Mouse (Mus musculus): Measurements from ENCODE around the gene Lamb3. TPM values are rescaled to one million over a fixed set of nuclear protein-coding genes. Genes with fewer than 3 reads are reported as not detected.

Gene Lamb3
- total and polyA plus RNA-seq, 3 experiments = 0.03 to 0.30 (median 0.22) TPM

- Histone ChIP-seq H3K4me3 (ENCODE audit: low read depth, low read length) (no peak overlapping the region), H3K9me3 (replicated peaks) (no peaks in the 10 kb centered on the region), H3K36me3 (replicated peaks) (no peaks in the 10 kb centered on the region), H3K27me3 (ENCODE audit: insufficient read depth, low read length) (no peaks in the 10 kb centered on the region), H3K4me1 (ENCODE audit: insufficient read depth, low read depth, low read length) (no peaks in the 10 kb centered on the region)
- ATAC-seq (ENCODE audit: extremely low read depth, insufficient number of reproducible peaks, low FRiP score, poor library complexity, severe bottlenecking) = no peak
- TF ChIP-seq TAL1 (conservative IDR thresholded peaks at IDR 0.05; ENCODE audit: low read depth, low read length) = no peak
- no peak for TF ChIP-seq GATA1 (IDR thresholded peaks at IDR 0.05; ENCODE audit: borderline replicate concordance, low read length)
- no peak for TF ChIP-seq CTCF (IDR thresholded peaks at IDR 0.05; ENCODE audit: low read depth, low read length)
- no peak for TF ChIP-seq POLR2AphosphoS5 (IDR thresholded peaks at IDR 0.05; ENCODE audit: insufficient replicate concordance, low read depth, low read length)
- no peak for TF ChIP-seq GATA2 (IDR thresholded peaks at IDR 0.05; ENCODE audit: borderline replicate concordance, low read depth, low read length)
- DNase-seq (ENCODE audit: low spot score) = no peak
Observed at GRCm38 (mm10) chr1:193324224-193324623, 116.7 kb downstream of the Lamb3 start.

- H3K27me3 ChIP-seq (ENCODE audit: insufficient read depth, low read length) = no peaks in the 10 kb centered on the region
- no peak overlapping the region for H3K4me3 ChIP-seq (ENCODE audit: low read depth, low read length)
- TF ChIP-seq GATA2 (IDR thresholded peaks at IDR 0.05; ENCODE audit: borderline replicate concordance, low read depth, low read length) = no peak
- TF ChIP-seq TAL1 (conservative IDR thresholded peaks at IDR 0.05; ENCODE audit: low read depth, low read length) = no peak
- TF ChIP-seq POLR2AphosphoS5 (IDR thresholded peaks at IDR 0.05; ENCODE audit: insufficient replicate concordance, low read depth, low read length) = no peak
- no peak for TF ChIP-seq CTCF (IDR thresholded peaks at IDR 0.05; ENCODE audit: low read depth, low read length)
- no peak for TF ChIP-seq GATA1 (IDR thresholded peaks at IDR 0.05; ENCODE audit: borderline replicate concordance, low read length)
- no peak for ATAC-seq (ENCODE audit: extremely low read depth, insufficient number of reproducible peaks, low FRiP score, poor library complexity, severe bottlenecking)
- no peaks in the 10 kb centered on the region for H3K36me3 ChIP-seq (replicated peaks)
- no peaks in the 10 kb centered on the region for H3K9me3 ChIP-seq (replicated peaks)
- DNase-seq (ENCODE audit: low spot score) = no peak
- H3K4me1 ChIP-seq (ENCODE audit: insufficient read depth, low read depth, low read length) = no peaks in the 10 kb centered on the region
Observed at GRCm38 (mm10) chr1:193325891-193326290, 118.4 kb downstream of the Lamb3 start.

- Histone ChIP-seq H3K36me3 (replicated peaks) (no peaks in the 10 kb centered on the region), H3K27me3 (ENCODE audit: insufficient read depth, low read length) (no peaks in the 10 kb centered on the region), H3K9me3 (replicated peaks) (no peaks in the 10 kb centered on the region), H3K4me3 (ENCODE audit: low read depth, low read length) (no peak overlapping the region), H3K4me1 (ENCODE audit: insufficient read depth, low read depth, low read length) (no peaks in the 10 kb centered on the region)
- ATAC-seq (ENCODE audit: extremely low read depth, insufficient number of reproducible peaks, low FRiP score, poor library complexity, severe bottlenecking) (no peak), DNase-seq (ENCODE audit: low spot score) (no peak)
- no peak for TF ChIP-seq TAL1 (conservative IDR thresholded peaks at IDR 0.05; ENCODE audit: low read depth, low read length)
- TF ChIP-seq GATA1 (IDR thresholded peaks at IDR 0.05; ENCODE audit: borderline replicate concordance, low read length) = no peak
- no peak for TF ChIP-seq GATA2 (IDR thresholded peaks at IDR 0.05; ENCODE audit: borderline replicate concordance, low read depth, low read length)
- no peak for TF ChIP-seq CTCF (IDR thresholded peaks at IDR 0.05; ENCODE audit: low read depth, low read length)
- TF ChIP-seq POLR2AphosphoS5 (IDR thresholded peaks at IDR 0.05; ENCODE audit: insufficient replicate concordance, low read depth, low read length) = no peak
Observed at GRCm38 (mm10) chr1:193326456-193327145, 119.1 kb downstream of the Lamb3 start.

- Histone ChIP-seq H3K9me3 (replicated peaks) (no peaks in the 10 kb centered on the region), H3K4me1 (ENCODE audit: insufficient read depth, low read depth, low read length) (no peaks in the 10 kb centered on the region), H3K4me3 (ENCODE audit: low read depth, low read length) (no peak overlapping the region), H3K27me3 (ENCODE audit: insufficient read depth, low read length) (no peaks in the 10 kb centered on the region), H3K36me3 (replicated peaks) (no peaks in the 10 kb centered on the region)
- ATAC-seq (ENCODE audit: extremely low read depth, insufficient number of reproducible peaks, low FRiP score, poor library complexity, severe bottlenecking) (no peak), DNase-seq (ENCODE audit: low spot score) (no peak)
- no peak for TF ChIP-seq TAL1 (conservative IDR thresholded peaks at IDR 0.05; ENCODE audit: low read depth, low read length)
- TF ChIP-seq GATA1 (IDR thresholded peaks at IDR 0.05; ENCODE audit: borderline replicate concordance, low read length) = no peak
- no peak for TF ChIP-seq POLR2AphosphoS5 (IDR thresholded peaks at IDR 0.05; ENCODE audit: insufficient replicate concordance, low read depth, low read length)
- no peak for TF ChIP-seq GATA2 (IDR thresholded peaks at IDR 0.05; ENCODE audit: borderline replicate concordance, low read depth, low read length)
- TF ChIP-seq CTCF (IDR thresholded peaks at IDR 0.05; ENCODE audit: low read depth, low read length) = no peak
Observed at GRCm38 (mm10) chr1:193327216-193327615, 119.7 kb downstream of the Lamb3 start.

- no peaks in the 10 kb centered on the region for H3K27me3 ChIP-seq (ENCODE audit: insufficient read depth, low read length)
- H3K4me3 ChIP-seq (ENCODE audit: low read depth, low read length) = no peak overlapping the region
- no peaks in the 10 kb centered on the region for H3K9me3 ChIP-seq (replicated peaks)
- TF ChIP-seq TAL1 (conservative IDR thresholded peaks at IDR 0.05; ENCODE audit: low read depth, low read length) (no peak), GATA2 (IDR thresholded peaks at IDR 0.05; ENCODE audit: borderline replicate concordance, low read depth, low read length) (no peak), POLR2AphosphoS5 (IDR thresholded peaks at IDR 0.05; ENCODE audit: insufficient replicate concordance, low read depth, low read length) (no peak), GATA1 (IDR thresholded peaks at IDR 0.05; ENCODE audit: borderline replicate concordance, low read length) (no peak), CTCF (IDR thresholded peaks at IDR 0.05; ENCODE audit: low read depth, low read length) (no peak)
- no peaks in the 10 kb centered on the region for H3K36me3 ChIP-seq (replicated peaks)
- DNase-seq (ENCODE audit: low spot score) = no peak
- H3K4me1 ChIP-seq (ENCODE audit: insufficient read depth, low read depth, low read length) = no peaks in the 10 kb centered on the region
- ATAC-seq (ENCODE audit: extremely low read depth, insufficient number of reproducible peaks, low FRiP score, poor library complexity, severe bottlenecking) = no peak
Observed at GRCm38 (mm10) chr1:193327686-193328085, 120.2 kb downstream of the Lamb3 start.

GRCm38 (mm10) chr1:193329557-193329956 lies 122.1 kb downstream of the Lamb3 start:
- no peaks in the 10 kb centered on the region for H3K9me3 ChIP-seq (replicated peaks)
- H3K27me3 ChIP-seq (ENCODE audit: insufficient read depth, low read length) = peaks cover 2% of the 10 kb centered on the region; the same call in 1 of the 2 replicates
- no peak for TF ChIP-seq POLR2AphosphoS5 (IDR thresholded peaks at IDR 0.05; ENCODE audit: insufficient replicate concordance, low read depth, low read length)
- TF ChIP-seq GATA1 (IDR thresholded peaks at IDR 0.05; ENCODE audit: borderline replicate concordance, low read length) = no peak
- no peak for TF ChIP-seq CTCF (IDR thresholded peaks at IDR 0.05; ENCODE audit: low read depth, low read length)
- no peak for TF ChIP-seq GATA2 (IDR thresholded peaks at IDR 0.05; ENCODE audit: borderline replicate concordance, low read depth, low read length)
- TF ChIP-seq TAL1 (conservative IDR thresholded peaks at IDR 0.05; ENCODE audit: low read depth, low read length) = no peak
- DNase-seq (ENCODE audit: low spot score) (no peak), ATAC-seq (ENCODE audit: extremely low read depth, insufficient number of reproducible peaks, low FRiP score, poor library complexity, severe bottlenecking) (no peak)
- H3K4me1 ChIP-seq (ENCODE audit: insufficient read depth, low read depth, low read length) = no peaks in the 10 kb centered on the region
- H3K4me3 ChIP-seq (ENCODE audit: low read depth, low read length) = no peak overlapping the region
- no peaks in the 10 kb centered on the region for H3K36me3 ChIP-seq (replicated peaks)

Data from G1E (cell line).